Mouse (Mus musculus) central nervous system, embryonic 11.5 days (tissue): ENCODE data around the gene Ptbp2. TPM values are rescaled to one million over a fixed set of nuclear protein-coding genes. Genes with fewer than 3 reads are reported as not detected.

Source experiments
- polyA plus RNA-seq: library from polyadenylated mRNA; depleted of rRNA; stranded (reverse); fragments of >200 nt; gene quantifications from 2 replicates; pipeline ENCODE4 v1.2.3, GENCODE M21; 2012; rRNA removed

Gene Ptbp2
- 261 and 264 TPM in 2 replicates for polyA plus RNA-seq

GRCm38 (mm10) chr3:119784366-119784765 is at the start of gene Ptbp2:
Gene Ptbp2 (minus strand): TSS chr3:119784466.

